Mouse (Mus musculus): ENCODE measurements around the gene Adad1. TPM values are rescaled to one million over a fixed set of nuclear protein-coding genes. Genes with fewer than 3 reads are reported as not detected.

The Adad1 gene
- polyA plus RNA-seq, 1 experiment from 2014 or later, result not detected

- no peak for ATAC-seq (ENCODE audit: insufficient read depth)
- Histone ChIP-seq H3K4me2 (no peak overlapping the region), H3K4me1 (replicated peaks) (peaks cover 13% of the 10 kb centered on the region), H3K27ac (replicated peaks) (no peak overlapping the region), H3K27me3 (no peaks in the 10 kb centered on the region), H3K9me3 (replicated peaks) (no peaks in the 10 kb centered on the region), H3K4me3 (replicated peaks) (no peak overlapping the region), H3K36me3 (replicated peaks) (no peaks in the 10 kb centered on the region), H3K9ac (no peak overlapping the region)
- WGBS (ENCODE audit: insufficient replicate concordance), result 71% methylated on average over 4 of the region's 4 CpGs
Measured at GRCm38 (mm10) chr3:37161096-37161495, 97.8 kb downstream of the Adad1 start.

GRCm38 (mm10) chr3:37169283-37169682 lies 106.0 kb downstream of the Adad1 start:
- 53% methylated on average over 2 of the region's 2 CpGs for WGBS (ENCODE audit: insufficient replicate concordance)
- Histone ChIP-seq H3K4me2 (no peak overlapping the region), H3K9ac (no peak overlapping the region)

More at GRCm38 (mm10) chr3:37169283-37169682, 106.0 kb downstream of the Adad1 start:
- no peak overlapping the region for H3K4me3 ChIP-seq (replicated peaks)
- no peak for ATAC-seq (ENCODE audit: insufficient read depth)
- no peaks in the 10 kb centered on the region for H3K27me3 ChIP-seq
- H3K9me3 ChIP-seq (replicated peaks), result no peaks in the 10 kb centered on the region
- H3K27ac ChIP-seq (replicated peaks), result no peak overlapping the region
- no peaks in the 10 kb centered on the region for H3K36me3 ChIP-seq (replicated peaks)
- no peaks in the 10 kb centered on the region; the same call in 1 of the 2 replicates for H3K4me1 ChIP-seq (replicated peaks)

Other genes starting within 250 kb of the Adad1 start
- gene 4932438A13Rik, start 200.4 kb upstream of the Adad1 start, polyA plus RNA-seq (2015; fragmentation: Nextera tagmentation; extraction: Ambion mirVana), result 12.5 and 19.0 TPM in 2 replicates
- 0.14 TPM in 1 of 2 replicates, not detected in the other for gene Il2, start 62.4 kb downstream of the Adad1 start, polyA plus RNA-seq (2015; fragmentation: Nextera tagmentation; extraction: Ambion mirVana)
- gene Il21, start 169.1 kb downstream of the Adad1 start, polyA plus RNA-seq (2015; fragmentation: Nextera tagmentation; extraction: Ambion mirVana), result not detected in 2 replicates
- gene Bbs12, start 249.0 kb downstream of the Adad1 start, polyA plus RNA-seq (2015; fragmentation: Nextera tagmentation; extraction: Ambion mirVana), result 2.6 and 3.2 TPM in 2 replicates
- gene Cetn4, start 249.2 kb downstream of the Adad1 start, polyA plus RNA-seq (2015; fragmentation: Nextera tagmentation; extraction: Ambion mirVana), result 0.84 and 1.7 TPM in 2 replicates

Measured in liver, embryonic 15.5 days (tissue).